Mouse (Mus musculus) spleen, adult 18-20 months (tissue): ENCODE results near the gene Ccdc114.
"Not testable (repeated sequence)": the region's sequence is repeated elsewhere in the genome, so short reads cannot be mapped to it uniquely, and the experiment has no call there.

Experiments used
- DNase-seq, 2 experiments: peaks; one replicate each; pipeline ENCODE4 v3.0.0; 2022; ENCODE audit warnings: mixed read lengths in 2 of 2

Ccdc114 gene

DNA sequence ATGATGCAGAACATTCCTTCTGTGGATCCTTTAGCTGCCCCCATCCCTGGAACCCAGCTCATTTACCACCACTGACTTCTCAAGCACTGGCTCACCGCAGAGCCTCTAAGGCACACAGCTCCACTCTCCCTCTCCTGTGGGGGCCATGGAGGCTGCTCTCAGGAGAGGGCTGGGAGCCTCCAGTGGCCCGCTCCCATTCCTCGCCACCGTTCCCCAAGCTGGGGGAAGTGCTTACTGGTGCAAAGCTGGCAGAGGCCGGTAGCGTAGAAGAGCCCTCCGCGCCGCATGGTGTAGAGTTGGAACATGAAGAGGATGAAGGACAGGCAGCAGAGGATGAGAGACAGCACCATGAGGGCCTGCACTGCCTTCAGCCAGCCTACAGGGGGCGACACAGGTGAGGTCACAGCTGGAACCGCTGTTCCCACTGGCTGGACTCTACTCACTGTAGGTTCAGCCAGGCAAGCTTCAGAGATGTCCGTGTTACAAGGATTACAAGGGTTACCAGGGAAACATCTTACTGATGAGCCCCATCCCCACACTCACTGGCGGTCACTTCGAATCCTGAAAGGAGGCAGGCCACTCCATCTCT lies 4.7 kb upstream of the Ccdc114 start:
- DNase-seq: peak in 1 of 2 experiments; percentile 13

DNA sequence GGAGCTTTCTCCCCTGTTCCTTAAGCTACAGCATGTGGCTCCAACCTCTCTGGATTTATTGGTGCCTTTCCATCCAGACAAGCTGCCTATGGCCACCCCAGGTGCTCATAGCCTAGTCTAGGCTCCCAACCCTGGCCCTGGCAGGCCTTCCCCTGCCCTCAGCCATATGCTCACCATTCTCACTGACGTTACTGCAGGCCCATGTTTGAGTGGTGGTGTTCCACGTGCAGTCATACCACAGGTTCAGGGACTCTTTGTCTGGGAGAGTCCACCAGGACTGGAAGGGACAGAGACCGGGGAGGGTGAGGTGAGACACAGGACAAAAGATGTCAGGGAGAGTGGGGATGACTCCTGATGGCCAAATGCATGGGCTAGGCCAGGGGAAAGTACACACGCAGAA lies 4.1 kb upstream of the Ccdc114 start:
- no peak for DNase-seq

DNA sequence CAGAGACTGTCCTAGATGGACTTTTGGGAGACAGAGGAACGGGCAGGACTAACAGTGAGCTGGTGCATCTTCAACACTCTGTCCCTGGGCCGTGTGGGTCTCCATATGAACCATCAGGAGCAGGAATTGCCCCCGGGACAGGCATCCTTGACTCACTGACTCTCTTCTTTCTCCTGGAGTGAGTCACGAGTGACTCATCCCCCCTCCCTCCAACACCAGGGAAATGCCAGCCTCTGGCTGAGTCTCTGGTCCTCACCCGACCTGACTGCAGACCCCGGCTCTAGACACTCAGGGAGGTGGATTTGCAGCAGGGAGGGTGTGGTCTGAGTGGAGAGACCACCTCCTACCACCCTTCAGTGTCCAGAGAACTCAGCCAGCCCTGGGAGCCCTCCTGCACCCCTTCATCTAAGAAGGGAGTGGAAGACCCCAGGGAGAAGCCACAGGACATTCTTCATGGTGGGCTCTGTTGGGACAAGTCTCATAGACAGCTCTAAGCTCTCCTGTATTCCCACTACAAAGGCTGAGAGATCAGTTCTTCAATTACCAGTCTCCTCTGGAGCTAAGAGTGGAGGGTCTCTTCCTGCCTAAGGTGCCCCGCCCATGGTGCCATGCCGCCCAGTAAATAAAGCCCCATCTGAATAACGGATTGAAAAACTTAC lies 3.2 kb upstream of the Ccdc114 start:
- DNase-seq: peak in 1 of 2 experiments; percentile 10

DNA sequence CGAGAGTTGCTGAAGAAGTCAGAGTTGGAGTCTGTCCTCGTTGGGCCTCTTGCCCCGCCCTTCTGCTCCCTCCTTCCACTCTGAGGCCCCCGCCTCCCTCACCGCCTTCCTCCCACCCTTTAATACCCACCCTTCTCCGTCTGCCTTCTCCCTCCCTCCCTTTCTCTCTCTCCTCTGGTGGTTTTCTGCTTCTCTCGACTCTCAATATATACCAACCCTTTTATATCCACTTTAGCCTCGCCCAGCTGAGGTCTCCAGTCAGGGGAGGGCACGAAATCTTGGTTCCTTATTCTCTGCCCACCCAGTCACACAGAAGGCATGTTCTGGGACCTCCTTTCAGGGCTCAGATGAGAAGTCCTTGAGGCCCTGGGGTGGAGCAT lies 2.6 kb upstream of the Ccdc114 start, which contains the start of gene Emp3:
Gene Emp3 (minus strand): TSS at position 163 of the 380 bp plus-strand sequence.
- peak; percentile 51 to 67 for DNase-seq

DNA sequence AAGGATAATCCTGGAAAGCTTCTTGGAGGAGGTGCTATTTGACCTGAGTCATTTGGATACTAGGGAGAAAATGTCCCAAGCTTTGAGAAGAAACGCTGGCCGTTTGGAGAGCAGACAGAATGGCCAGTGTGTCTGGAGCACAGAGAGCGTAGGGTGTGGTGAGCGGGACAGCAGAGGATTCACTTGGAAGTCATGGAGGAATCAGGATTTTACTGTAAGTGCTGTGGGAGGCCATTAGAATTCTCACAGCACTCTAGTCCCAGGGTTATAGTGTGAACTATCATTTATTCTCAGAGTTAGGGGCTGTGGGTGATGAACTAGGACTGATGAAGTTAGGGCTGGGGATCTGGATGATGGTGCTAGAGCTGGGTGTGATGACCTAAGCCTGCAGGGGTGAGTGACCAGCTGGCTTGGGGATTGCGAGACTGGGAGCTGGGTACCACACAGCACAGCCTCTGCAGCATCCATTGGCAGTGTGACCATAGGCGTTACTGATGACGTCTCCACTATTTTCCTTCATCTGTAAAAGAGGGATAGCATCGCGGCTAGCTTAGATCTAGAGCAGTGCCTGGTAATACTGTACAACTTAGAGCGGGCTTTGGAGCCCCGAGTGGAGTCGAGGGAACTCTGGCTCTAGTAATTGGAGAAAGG lies 1.8 kb upstream of the Ccdc114 start:
- no peak for DNase-seq

DNA sequence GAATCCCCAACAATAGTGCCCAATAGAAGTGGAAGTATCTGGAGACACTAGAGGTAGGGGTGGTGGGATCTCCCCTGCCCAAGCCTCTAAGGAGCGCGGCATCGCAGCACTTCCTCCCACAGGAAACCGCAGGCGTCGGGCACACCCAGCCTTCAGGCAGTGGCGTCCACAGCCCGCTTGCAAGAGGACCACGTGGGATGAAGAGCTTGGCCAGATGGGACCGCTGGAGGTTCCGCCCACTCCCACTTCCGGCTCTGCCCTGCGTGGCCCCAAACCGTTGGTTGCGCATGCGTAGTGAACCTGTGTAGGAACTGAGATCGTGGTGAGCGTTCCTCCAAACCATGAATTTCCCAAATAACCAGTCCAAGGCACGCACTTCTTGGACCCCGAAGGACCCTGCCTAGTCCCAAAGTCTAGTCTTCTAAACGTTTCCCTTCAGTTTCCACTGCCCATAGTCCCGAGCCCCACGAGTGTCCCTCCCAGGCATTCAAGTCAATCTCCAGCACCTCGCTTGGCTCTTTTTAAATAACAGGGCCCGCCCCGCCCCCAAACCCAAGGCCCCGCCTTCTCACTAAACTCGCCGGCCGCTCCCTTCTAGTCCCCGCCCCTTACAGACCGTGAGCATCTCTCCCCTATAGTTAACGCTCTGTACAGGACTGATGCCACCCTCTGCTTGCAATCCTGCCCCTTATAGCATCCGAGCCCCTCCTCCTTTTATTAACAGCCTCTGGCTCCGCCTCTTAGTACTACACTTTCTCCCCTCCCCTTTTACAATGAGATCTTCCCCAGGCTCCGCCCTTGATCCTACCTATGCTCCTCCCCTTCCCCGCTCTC lies 727 bp upstream of the Ccdc114 start:
- peak; percentile 89 to 96 for DNase-seq

DNA sequence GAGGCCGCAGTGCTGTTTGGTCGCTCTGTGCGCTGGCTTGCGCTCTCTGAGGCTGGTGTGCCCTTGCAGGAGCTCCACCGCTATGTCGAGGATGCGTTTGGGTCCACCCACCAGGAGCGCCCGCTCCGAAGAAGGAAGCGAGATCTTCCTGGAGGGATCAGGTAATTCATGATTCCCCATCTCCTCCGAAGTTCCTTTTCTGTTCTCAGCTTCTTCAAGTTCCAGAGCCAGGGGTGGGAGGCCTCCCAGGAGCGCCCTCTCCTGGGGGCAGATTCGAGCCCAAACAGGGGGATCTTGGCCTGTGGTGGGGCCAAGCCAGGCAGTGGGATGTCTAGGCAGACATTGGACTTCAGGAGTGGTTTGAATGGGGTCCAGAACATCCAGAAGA lies 551 bp downstream of the Ccdc114 start:
- peak; percentile 48 to 63 for DNase-seq

DNA sequence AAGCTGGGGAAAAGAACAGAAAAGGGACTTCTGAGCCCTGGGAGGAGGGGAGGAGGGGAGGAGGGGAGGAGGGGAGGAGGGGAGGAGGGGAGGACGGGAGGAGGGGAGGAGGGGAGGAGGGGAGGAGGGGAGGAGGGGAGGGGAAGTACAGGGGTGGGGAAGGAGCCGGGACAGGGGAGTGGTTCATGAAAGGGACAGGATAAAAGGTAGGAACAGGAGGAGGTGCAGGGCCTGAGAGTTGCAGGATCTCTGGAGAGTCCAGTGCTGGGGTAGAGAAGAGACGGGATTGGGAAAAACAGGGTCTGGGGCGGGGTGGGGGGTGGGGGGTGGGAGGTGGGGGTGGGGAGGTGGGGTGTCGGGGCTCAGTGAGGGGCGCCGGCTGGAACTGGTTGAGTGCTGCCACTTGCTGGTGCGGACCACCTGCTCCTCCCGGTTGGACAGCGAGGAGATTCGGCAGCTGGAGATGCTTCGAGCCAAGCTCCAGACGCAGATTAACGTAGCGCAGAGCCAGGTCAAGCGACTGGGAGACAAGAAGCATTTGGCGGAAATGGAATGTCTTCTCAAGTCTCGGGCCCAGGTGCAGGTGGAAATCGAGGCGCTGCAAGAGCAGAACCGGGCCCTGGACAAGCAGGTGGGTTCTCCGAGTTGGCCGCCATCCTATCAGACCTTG lies 4.9 kb downstream of the Ccdc114 start:
- DNase-seq: no peak

DNA sequence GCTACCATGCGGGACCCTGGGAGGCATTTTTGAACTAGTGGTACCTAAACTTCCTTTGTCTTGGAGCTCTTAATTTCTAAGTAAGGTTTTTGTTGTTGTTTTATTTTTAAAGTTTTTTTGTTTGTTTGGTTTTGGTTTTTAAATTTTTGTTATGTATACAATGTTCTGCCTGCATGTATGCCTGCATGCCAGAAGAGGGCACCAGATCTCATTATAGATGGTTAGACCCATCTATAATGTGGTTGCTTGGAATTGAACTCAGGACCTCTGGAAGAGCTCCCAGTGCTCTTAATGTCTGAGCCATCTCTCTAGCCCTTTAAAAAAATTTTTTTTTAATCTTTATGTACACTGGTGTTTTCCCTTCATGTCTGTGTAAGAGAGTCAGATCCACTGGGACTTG lies 5.8 kb downstream of the Ccdc114 start:
- no peak for DNase-seq

DNA sequence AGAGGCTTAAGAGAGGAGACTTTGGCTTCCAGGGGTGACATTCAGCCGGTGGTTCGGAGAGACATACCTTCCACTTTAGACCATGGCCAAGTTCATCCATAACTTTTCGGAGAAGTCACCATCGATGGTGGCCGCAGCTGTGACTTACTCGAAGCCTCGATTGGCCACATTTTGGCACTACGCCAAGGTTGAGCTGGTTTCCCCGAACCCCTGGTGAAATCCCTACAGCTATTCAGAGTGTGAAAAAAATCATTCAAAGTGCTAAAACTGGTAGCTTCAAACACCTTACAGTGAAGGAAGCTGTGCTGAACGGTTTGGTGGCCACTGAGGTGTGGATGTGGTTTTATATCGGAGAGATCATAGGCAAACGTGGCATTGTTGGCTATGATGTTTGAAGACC lies 9.9 kb downstream of the Ccdc114 start:
- not testable (repeated sequence) for DNase-seq

DNA sequence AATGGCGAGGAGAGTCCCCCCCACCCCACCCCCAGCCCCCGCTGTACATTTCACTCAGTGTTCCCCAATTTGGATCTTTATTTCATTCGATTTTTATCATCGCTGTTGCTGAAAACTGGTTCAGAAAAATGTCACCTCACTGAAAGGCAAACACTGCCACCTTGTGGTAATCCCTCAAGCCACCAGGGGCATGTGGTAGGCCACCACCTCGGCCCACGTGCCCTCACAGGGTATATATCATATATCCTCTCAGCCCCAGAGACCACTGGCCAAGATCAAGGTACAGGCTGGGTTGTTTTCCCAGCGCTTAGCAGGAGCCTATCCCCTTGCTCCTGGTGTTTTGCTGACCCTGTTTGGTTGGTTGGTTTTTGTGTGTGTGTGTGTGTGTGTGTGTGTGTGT lies 11.2 kb downstream of the Ccdc114 start:
- peak; percentile 37 to 73 for DNase-seq

DNA sequence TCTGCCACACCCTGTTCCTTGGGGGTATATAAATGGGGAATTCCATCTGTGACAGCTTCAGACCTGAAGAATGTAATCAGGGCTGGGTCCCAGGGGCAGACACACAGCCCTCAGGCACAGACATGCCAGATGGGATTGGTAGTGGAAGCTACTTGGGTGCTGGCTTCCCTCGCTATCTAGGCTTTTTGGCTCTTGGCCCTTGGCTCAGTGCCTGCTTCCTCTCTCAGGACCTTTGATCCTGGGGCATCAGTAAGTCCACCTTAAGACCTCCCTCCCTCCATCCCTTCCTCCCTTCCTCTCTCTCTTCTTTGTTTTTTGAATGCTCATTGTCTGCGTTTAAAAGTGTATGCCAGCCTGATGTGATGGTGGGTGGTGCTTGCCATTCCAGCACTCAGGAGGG lies 16.0 kb downstream of the Ccdc114 start:
- DNase-seq: no peak

DNA sequence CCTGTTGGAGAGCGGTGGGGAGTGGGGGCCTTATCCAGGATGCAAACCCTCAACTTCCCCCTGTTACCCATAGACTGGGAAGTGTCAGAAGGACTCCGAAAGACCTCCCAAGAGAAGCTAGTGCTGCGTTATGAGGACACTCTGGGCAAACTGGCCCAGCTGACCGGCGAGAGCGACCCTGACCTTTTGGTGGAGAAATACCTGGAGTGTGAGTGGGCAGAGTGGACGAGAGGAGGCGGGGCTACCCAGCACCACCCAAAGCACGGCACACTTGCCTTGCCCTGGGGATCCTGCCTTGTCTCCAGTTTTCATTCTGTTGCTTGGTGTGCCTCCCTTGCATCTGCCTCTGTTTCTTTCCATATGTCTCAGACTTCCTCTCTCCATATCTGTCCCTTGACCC lies 18.1 kb downstream of the Ccdc114 start:
- no peak for DNase-seq

DNA sequence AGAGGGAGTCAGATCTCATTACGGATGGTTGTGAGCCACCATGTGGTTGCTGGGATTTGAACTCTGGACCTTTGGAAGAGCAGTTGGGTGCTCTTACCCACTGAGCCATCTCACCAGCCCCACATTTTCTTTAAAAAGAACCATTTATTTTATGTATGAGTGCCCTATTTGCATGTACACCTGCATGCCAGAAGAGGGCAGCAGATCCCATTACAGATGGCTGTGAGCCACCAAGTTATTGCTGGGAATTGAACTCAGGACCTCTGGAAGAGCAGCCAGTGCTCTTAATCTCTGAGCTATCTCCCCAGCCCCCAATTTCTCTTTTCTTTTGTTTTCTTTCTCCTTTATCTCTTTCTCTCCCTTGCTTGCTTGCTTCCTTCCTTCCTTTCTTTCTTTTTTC lies 19.4 kb downstream of the Ccdc114 start:
- DNase-seq: not testable (repeated sequence)

DNA sequence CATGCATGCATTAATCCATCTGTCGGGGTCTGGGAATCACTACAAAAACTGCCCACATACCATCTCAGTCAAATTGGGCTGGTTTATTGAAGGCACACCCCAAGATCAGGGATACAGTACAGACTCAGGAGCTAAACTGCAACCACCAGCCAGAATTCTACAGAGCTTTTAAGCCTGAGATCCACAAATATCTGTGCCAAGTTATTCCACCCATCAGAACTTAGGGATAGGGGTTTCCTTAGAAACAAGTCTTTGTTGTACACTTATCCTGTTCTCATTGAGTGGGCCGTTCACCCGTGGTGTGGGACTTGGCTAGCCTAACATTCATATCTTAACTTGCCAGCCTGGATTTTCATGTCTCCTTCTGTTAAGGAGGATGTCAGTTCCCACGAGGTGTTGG lies 25.2 kb downstream of the Ccdc114 start:
- no peak for DNase-seq

DNA sequence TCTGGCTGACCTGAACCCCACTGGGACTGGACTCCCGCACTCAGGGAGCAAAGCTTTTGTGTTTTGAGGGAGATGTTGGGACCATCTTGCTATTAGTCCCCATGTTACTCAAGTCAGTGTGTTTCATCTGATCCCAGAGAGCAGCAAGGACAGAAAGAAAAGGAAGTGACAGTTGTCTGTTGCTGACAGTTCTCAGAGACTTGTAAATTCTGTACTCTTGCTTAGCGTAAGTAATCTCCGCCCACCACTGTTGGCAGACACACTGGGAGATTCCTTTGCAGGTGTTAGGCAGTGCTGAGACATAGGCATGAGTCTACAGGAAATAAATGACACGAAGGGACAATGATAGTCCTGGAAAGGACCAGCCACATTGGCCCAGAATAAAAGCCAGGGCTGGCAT lies 32.7 kb downstream of the Ccdc114 start:
- no peak for DNase-seq

DNA sequence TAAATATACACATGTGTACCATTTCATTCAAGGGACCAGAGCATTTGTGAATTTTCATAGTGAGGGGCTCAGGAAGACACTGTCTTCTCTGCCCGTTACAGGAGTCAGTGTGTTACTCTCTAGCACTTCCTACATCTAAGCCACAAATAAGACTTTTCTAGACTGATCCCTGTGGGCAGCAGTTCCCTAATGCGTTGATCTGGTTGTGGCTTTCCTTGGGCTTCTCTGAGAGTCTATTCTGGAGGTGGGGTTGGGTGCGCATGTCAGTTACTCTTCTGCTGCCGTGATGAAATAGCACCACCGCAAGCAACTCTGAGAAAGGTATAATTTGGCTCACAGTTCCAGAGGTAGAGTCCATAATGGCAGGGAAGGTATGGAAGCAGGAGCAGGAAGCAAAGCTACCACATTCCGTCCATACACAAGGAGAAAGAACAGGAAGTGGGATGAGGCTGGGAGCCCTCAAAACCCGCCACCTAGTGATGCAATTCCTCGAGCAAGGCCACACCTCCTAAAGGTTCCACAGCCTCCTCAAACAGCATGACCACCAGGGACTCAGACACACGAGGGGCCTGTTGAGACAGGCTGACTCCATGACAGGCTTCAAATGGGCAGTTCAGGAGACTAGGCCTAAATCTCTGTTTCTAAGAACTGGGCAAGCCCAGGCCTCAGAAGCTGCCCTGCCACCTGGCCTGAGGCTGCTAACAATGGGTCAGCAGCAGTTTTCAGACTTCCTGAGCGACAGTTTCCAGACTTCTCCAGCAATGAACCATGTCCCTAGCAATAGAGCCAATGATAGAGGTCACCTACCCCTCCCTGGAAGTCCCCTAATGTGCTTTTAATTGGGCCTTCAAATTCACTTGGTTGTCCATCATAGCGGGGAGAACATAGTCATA lies 48.2 kb downstream of the Ccdc114 start:
- no peak for DNase-seq

DNA sequence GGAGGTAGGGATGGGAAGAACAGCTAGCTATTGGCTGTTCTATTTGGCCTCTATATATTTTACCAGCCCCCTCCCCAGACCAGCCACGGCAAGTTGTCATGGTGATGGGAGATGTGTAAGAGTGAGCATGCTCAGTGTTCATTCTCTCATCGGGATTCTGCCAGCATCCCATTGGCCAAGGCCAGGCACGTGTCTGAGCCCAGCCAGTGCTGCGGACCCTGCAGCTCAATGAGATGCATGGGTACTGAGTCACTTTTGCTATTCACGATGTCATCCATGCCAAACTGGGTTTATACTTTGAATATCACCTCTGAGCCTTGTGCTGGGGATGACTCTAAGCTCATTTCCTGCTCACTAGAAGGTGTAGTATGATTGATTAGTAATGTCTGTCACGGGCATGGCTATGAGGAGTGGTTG lies 49.4 kb downstream of the Ccdc114 start:
- no peak for DNase-seq

DNA sequence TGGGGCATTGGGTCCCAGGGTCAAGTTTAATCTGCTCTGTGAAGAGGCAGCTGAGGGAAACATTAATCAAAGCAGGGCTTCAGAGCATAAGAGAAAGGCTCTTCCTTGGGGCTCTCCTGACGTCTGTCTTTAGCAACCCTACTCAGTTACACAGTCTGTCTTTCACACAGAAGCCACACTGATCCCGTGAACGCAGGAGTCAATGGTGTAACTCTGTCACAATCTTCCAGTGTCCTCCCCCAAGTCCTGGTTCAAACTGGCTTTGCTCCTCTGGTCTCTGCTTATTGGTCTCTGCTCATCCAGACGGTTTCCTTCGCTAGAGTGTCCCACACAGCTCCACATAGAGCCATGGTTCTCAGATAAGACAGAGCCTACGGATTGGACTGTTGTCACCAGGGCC lies 50.2 kb downstream of the Ccdc114 start:
- no peak for DNase-seq

DNA sequence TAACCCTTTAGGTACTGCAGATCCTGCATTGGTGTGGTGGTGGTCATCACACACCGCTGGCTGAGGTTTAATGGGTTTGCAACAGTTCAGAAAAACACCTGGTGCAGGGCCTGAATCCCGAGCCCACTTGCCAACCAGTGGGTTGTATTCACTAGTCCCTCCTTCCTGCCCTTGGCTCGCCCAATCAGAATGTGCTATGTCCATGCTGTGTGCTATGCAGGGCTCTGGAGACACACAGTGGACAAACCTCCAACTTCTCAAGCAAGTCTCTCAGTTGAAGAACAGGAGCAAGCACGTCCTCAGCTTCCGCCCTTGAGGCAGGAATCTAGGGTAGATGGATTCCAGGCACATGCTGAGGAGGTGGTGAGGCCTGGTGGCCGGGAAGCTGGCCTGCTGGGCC lies 50.6 kb downstream of the Ccdc114 start:
- DNase-seq: no peak

DNA sequence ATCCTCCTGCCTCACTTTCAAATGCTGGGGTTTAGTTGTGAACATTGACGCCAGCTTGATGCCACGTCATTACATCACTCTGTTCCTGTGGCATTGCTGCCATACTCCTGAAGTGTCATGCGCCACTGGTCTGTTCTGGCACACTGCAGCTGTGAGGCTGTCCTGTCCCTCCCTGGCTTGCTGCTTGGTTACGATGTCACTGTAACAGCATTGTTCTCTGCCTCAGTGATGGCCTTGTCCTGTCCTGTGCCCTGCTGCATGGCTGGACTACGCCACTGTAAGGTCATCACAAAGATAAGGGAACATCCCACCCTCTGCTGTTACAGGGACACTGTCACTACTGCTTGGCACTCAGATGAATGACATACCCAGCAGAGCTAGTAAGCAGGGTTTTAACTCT lies 57.7 kb downstream of the Ccdc114 start:
- no peak for DNase-seq

DNA sequence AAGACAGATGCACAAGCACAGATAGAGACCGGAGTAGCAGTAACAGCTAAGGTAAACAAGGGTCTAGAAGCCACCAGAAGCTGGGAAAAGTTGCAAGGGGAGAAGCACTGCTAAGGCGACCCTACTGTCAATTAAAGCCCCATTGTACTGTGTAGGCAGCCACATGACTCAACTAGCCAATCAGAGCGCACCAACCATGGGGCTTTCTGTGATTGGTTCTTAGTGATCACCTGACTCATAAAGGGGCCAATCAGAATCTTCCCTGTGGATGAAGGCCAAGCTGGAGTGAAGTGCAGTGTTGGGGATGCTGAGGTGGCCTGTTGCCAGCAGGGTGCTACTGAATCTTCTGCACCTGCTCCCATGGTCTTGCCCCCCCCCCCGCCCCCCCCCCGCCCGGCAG lies 63.0 kb downstream of the Ccdc114 start:
- DNase-seq: no peak
